Mouse (Mus musculus) heart, postnatal 0 days (tissue): ENCODE measurements around the gene Plxdc2.

Source experiments
- CTCF ChIP-seq: IDR thresholded peaks from 2 replicates; pipeline ENCODE4 v1.5.1; 2016; ENCODE audit warnings: antibody characterized with exemption, control low read depth, low read depth
- EP300 ChIP-seq: IDR thresholded peaks from 2 replicates; pipeline ENCODE4 v1.6.1; 2016; ENCODE audit warnings: antibody characterized with exemption, low read depth

- TF ChIP-seq EP300: no peak
- no peak for TF ChIP-seq CTCF
Observed at GRCm38 (mm10) chr2:16741813-16742212, 385.7 kb downstream of the Plxdc2 start.
